Mouse (Mus musculus) midbrain, embryonic 11.5 days (tissue): ENCODE data around the gene Mrps11. TPM values are rescaled to one million over a fixed set of nuclear protein-coding genes. Genes with fewer than 3 reads are reported as not detected.
A peak's percentile ranks its signal among the peaks of the same experiment; 100 is the strongest.

Experiments used
- ATAC-seq: fragments of 200-750 bp; cut with Nextera tagmentation; 2 replicates; pipeline ENCODE4 v1.8.0; 2017; ENCODE audit warnings: moderate TSS enrichment, moderate library complexity; ENCODE audit not compliant: low FRiP score
- DNase-seq: peaks from one replicate; pipeline ENCODE4 v3.0.0; 2015; ENCODE audit warnings: low spot score; ENCODE audit errors: missing footprints
- H3K27ac ChIP-seq: fragments of 300-500 bp; sonication (generic); 2 replicates; pipeline ENCODE4 v1.5.1; 2014; ENCODE audit warnings: low read depth, low read length
- H3K27me3 ChIP-seq: fragments of 300-500 bp; sonication (generic); 2 replicates; pipeline ENCODE4 v1.6.1; 2014; ENCODE audit warnings: mild to moderate bottlenecking, low read length, moderate library complexity, mixed read lengths; ENCODE audit not compliant: control insufficient read depth, insufficient read depth
- H3K36me3 ChIP-seq: fragments of 300-500 bp; sonication (generic); 2 replicates; pipeline ENCODE4 v1.6.1; 2014; ENCODE audit warnings: mild to moderate bottlenecking, low read length, moderate library complexity, mixed read lengths; ENCODE audit not compliant: control insufficient read depth, insufficient read depth
- H3K4me1 ChIP-seq: fragments of 300-500 bp; sonication (generic); 2 replicates; pipeline ENCODE4 v1.6.1; 2014; ENCODE audit warnings: low read length; ENCODE audit not compliant: control insufficient read depth, insufficient read depth
- H3K4me2 ChIP-seq: fragments of 300-500 bp; sonication (generic); 2 replicates; pipeline ENCODE4 v1.6.1; 2014; ENCODE audit warnings: mild to moderate bottlenecking, moderate library complexity
- H3K4me3 ChIP-seq: fragments of 300-500 bp; sonication (generic); 2 replicates; pipeline ENCODE4 v1.5.1; 2014; ENCODE audit warnings: low read depth, low read length
- H3K9ac ChIP-seq: fragments of 300-500 bp; sonication (generic); 2 replicates; pipeline ENCODE4 v1.6.1; 2014; ENCODE audit warnings: low read length
- H3K9me3 ChIP-seq: fragments of 300-500 bp; sonication (generic); 2 replicates; pipeline ENCODE4 v1.6.1; 2016; ENCODE audit warnings: low read length; ENCODE audit not compliant: control insufficient read depth
- WGBS: fragments of 180-500 bp; shearing (Covaris S2); extraction: QIAGEN DNeasy Blood & Tissue Kit; methylation state at CpG from one replicate; pipeline ENCODE4 v1.1.7; 2014; 5-methylcytosine and 5-hydroxymethylcytosine counted together
- polyA plus RNA-seq: library from polyadenylated mRNA; unstranded; fragments of >200 nt; fragmentation: Nextera tagmentation; extraction: Ambion mirVana; gene quantifications from 2 replicates; pipeline ENCODE4 v1.2.1, GENCODE M21; 2014

Gene Mrps11
- polyA plus RNA-seq, 1 experiment from 2014 or later, result 87.7 TPM

DNA sequence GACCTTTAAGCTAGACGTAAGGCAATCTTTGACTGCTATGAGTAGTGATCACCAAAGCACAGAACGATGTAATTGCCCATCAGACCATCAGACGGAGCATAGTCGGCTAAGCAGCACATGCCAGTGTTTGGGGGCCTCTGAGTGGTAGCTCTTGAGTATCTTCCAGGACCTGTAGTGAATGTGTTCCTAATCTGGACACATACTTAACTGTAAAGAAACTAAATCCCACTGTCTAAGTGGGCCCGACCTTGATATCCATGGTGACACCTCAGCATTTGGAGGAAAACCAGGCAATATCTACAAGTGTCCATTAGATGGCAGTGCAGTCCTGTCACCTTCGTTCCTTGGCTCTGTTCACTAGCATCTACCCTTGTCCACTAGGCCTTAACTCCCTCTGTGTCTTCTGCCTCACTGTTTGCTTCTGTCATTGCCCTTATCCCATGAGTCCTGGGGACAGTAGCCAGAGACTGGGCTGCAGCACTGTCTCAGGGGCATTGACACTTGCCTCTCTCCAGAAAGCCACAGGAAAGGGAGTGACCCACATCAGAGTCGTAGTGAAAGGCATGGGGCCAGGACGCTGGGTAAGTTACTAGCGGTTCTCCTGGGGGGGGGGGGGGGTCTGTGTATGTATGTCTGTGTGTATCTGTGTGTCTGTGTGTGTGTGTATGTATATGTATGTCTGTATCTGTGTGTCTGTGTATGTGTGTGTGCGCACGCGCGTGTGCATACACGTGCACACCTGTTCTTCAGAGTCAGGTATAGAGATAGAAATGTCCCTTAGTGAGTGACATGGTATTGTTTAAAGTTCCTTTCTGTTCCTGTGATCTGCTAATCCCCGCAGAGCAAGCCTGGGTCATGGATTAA is 8.7 kb downstream of the Mrps11 start:
- ATAC-seq, result peak; percentile 70
- Histone ChIP-seq H3K9ac (no peak overlapping the region), H3K4me1 (no peaks in the 10 kb centered on the region), H3K36me3 (peaks cover 4% of the 10 kb centered on the region), H3K4me2 (no peak overlapping the region), H3K9me3 (no peaks in the 10 kb centered on the region), H3K27ac (no peak overlapping the region), H3K4me3 (no peak overlapping the region), H3K27me3 (no peaks in the 10 kb centered on the region)
- WGBS, result 83% methylated on average over 15 of the region's 15 CpGs
- peak; percentile 90 for DNase-seq

DNA sequence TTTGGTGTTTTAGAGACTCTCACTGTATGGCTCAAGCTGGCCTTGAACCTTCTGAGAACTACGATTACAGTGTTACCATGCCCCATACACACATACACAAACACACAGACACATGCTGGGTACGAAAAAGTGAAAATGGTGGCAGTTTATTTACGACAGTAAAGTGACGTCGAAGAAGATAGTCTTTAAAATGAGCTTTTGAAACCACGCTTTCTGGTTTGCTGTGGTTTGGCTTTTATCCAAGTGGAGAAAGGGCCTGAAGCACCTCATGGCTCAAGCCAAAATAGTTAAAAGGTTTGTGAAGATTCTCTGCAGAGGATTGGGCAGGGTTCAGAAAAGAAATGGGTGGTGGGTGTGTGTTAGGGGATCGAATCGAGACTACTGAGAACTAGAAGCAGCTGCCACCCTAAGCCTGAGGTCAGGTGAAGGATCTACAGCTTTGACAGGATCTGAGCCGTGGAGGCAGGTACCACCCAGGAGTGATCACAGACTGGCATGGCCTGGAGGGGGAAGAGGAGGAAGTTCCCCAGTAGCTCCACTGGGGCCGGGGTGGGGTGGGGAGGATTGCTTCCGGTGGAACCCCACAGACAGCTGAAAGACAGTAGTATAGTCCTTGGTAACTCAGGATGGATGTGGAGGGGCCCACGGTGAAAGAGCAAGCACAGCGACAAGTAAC is 11.1 kb downstream of the Mrps11 start:
- H3K9me3 ChIP-seq, result no peaks in the 10 kb centered on the region
- 91% methylated on average over 13 of the region's 13 CpGs for WGBS

DNA sequence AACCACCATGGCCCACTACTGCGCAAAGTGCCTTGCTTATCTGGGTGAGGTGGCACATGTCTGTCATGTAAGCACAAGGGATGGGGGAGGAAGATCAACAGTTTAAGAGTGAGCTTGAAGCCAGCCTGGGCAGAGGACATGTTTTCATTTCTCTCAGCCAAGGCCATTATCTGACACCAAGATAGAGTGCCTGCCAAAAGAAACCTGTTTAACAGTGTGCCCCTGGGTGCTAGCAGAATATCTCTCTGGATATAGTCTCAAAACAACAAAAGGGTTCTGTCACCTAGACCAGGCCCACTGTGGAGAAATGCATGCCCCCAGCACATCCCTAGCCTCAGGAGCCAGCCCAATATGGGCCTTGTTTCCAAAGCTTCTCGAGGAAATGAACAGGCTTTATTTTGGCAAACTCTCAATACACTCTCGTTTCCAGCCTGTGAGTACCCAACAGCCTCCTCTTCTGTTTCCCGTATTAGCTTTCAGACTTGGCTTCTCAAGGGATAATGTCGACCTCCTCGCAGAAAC is 11.7 kb downstream of the Mrps11 start:
- H3K27me3 ChIP-seq, result no peaks in the 10 kb centered on the region
- H3K9ac ChIP-seq, result no peak overlapping the region
- H3K9me3 ChIP-seq, result no peaks in the 10 kb centered on the region
- 87% methylated on average over 6 of the region's 6 CpGs for WGBS
- H3K4me1 ChIP-seq, result no peaks in the 10 kb centered on the region; the same call in 1 of the 2 replicates
- DNase-seq (peak; percentile 31), ATAC-seq (no peak)
- H3K27ac ChIP-seq, result no peak overlapping the region
- H3K36me3 ChIP-seq, result no peaks in the 10 kb centered on the region; the same call in 1 of the 2 replicates
- no peak overlapping the region for H3K4me3 ChIP-seq
- H3K4me2 ChIP-seq, result no peak overlapping the region

More for the DNA sequence above, 11.1 kb downstream of the Mrps11 start:
- ATAC-seq (no peak), DNase-seq (peak; percentile 45)
- H3K4me3 ChIP-seq, result no peak overlapping the region
- H3K36me3 ChIP-seq, result peaks cover 1% of the 10 kb centered on the region
- no peaks in the 10 kb centered on the region; the same call in 1 of the 2 replicates for H3K4me1 ChIP-seq
- no peak overlapping the region for H3K9ac ChIP-seq
- no peak overlapping the region for H3K4me2 ChIP-seq
- no peaks in the 10 kb centered on the region for H3K27me3 ChIP-seq
- no peak overlapping the region for H3K27ac ChIP-seq

DNA sequence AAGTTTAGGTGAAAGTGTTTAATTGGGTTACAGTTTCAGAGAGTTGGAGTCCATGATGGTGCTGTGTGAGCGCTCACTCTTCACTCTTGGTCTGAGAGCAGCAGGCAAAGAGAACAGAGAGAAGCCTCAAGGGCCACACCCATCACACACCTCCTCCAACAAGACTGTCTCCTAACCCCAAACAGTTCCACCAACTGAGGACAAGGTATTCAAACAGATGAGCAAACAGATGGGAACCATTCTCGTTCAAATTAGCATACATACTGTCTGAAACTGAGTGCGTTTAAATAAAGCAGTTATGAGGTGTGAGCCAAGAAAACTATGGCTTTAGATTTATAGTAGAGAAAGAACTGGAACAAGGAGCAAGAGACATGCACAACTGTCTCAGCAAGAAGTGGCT is 13.7 kb downstream of the Mrps11 start:
- Histone ChIP-seq H3K27ac (no peak overlapping the region), H3K9ac (no peak overlapping the region), H3K4me2 (no peak overlapping the region), H3K4me1 (no peaks in the 10 kb centered on the region; the same call in 1 of the 2 replicates), H3K36me3 (no peaks in the 10 kb centered on the region; the same call in 1 of the 2 replicates), H3K27me3 (no peaks in the 10 kb centered on the region), H3K9me3 (no peaks in the 10 kb centered on the region), H3K4me3 (no peak overlapping the region)
- ATAC-seq (no peak), DNase-seq (no peak)
- WGBS, result 91% methylated on average over 3 of the region's 3 CpGs

DNA sequence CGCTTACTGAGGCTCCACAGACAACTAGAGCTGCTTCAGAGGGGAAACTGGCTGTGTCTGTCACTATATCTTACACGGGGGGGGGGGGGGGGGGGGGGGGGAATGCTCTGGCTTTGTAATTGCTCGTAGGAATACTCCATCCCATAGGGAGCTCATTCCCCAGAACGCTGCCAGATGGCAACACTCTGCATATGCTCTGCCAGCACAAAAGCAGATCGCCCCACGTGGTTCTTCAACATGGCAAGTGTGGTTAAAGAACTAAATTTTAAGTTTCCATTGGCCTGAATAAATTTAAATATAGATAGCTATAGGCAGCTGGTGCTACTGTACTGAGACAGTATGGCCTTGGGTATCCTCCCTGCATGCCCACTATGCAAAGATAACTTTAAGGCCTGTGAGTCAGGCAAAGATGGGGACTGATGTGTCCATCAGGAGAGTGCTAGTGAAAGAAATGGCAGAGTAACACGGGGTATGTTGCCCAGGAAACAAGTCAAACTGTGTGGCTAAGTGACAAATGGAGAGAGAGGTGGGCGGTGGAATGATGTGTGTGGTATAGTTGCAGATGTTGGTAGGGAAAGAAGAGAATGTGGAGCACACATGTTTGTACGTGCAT is 15.0 kb downstream of the Mrps11 start:
- H3K9me3 ChIP-seq, result no peaks in the 10 kb centered on the region
- ATAC-seq (peak; percentile 33; the same call in 1 of the 2 replicates), DNase-seq (no peak)
- H3K4me3 ChIP-seq, result no peak overlapping the region
- H3K4me2 ChIP-seq, result no peak overlapping the region
- H3K4me1 ChIP-seq, result no peaks in the 10 kb centered on the region; the same call in 1 of the 2 replicates
- no peak overlapping the region for H3K27ac ChIP-seq
- H3K36me3 ChIP-seq, result no peaks in the 10 kb centered on the region; the same call in 1 of the 2 replicates
- H3K27me3 ChIP-seq, result no peaks in the 10 kb centered on the region
- WGBS, result 48% methylated on average over 8 of the region's 9 CpGs
- H3K9ac ChIP-seq, result no peak overlapping the region

DNA sequence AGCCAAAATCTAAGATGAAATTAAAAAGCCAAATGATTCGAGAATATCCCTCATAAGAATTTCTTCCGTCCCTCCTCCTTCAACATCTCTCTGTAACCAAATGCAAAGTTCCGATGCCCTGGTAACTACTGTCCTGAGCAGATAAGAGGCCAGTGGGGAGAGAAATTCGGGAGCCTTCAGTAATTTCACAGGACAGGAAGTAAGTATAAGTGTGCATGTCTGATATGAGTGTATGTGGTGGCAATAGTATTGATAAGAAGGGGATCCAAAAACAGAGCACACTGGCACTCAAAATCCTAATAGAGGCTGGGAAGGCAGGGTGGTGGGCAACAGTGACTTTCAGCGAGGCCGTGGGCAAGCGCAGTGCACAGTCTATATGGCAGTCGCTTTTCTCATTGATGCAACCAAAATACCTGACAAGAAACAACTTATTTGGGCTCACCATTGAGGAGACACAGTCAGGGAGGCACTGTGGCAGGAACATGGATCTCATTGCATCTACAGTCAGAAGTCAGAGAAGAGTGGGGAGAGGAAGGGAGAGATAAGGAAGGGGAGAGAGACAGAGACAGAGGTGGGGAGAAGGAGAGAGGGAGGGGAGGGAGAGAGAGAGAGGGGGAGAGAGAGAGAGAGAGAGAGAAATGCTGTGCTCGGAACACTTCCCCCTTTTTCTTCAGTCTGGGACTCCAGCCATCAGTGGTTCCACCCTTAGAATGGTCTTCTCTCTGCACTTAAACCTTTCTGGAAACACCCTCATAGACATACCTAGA is 17.0 kb downstream of the Mrps11 start:
- no peaks in the 10 kb centered on the region for H3K36me3 ChIP-seq

DNA sequence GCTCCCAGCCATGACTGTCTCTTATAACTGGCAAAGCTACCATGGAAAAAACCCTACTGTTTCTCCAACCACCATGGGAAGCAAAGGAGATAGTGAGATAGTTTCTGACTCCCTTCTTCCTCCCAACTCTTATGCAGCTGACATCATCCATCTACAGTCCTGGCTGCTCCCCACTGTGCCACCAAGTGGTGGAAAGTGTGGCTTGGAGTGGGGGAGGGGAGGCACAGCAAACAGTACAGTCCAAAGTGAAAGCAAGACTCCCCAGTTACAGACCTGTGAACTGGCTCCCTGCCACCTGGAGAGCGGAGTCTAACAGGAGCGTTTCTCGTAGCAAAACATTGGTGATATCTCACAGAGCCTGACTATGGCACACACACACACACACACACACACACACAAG is 20.9 kb downstream of the Mrps11 start:
- Histone ChIP-seq H3K9me3 (no peaks in the 10 kb centered on the region), H3K4me3 (no peak overlapping the region), H3K4me2 (no peak overlapping the region), H3K4me1 (no peaks in the 10 kb centered on the region), H3K27ac (no peak overlapping the region), H3K27me3 (no peaks in the 10 kb centered on the region), H3K36me3 (no peaks in the 10 kb centered on the region), H3K9ac (no peak overlapping the region)
- ATAC-seq (no peak), DNase-seq (no peak)
- WGBS, result 93% methylated on average over 3 of the region's 3 CpGs

More for the DNA sequence above, 17.0 kb downstream of the Mrps11 start:
- DNase-seq, result no peak
- Histone ChIP-seq H3K4me3 (no peak overlapping the region), H3K27me3 (no peaks in the 10 kb centered on the region), H3K27ac (no peak overlapping the region), H3K4me1 (no peaks in the 10 kb centered on the region; the same call in 1 of the 2 replicates), H3K4me2 (no peak overlapping the region), H3K9me3 (no peaks in the 10 kb centered on the region), H3K9ac (no peak overlapping the region)
- no peak for ATAC-seq
- WGBS, result 76% methylated on average over 9 of the region's 9 CpGs

DNA sequence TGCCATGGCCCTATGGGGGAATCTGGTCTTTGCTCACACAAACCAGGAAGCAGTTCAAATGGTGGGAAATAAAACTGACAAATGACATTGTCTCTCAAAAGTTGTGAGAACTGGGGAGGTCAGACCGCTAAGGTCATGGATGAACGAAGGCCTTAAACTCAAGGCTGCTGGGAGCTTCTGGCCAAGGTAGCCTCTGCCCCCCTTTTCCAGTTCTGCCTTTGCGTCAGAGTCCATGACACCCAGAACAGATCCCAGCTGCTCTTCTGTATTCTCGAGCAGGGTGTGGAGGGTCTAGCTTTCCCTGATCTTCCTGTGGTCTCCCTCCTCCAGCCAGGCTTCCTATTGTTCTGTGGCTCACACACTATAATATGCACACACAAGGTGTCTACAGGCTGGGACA is 24.3 kb downstream of the Mrps11 start:
- H3K9me3 ChIP-seq, result no peaks in the 10 kb centered on the region
- no peak overlapping the region for H3K9ac ChIP-seq
- WGBS, result 83% methylated on average over 4 of the region's 4 CpGs
- no peak overlapping the region for H3K27ac ChIP-seq
- H3K4me1 ChIP-seq, result no peaks in the 10 kb centered on the region
- DNase-seq, result no peak
- no peaks in the 10 kb centered on the region for H3K27me3 ChIP-seq
- no peak overlapping the region for H3K4me3 ChIP-seq
- no peaks in the 10 kb centered on the region for H3K36me3 ChIP-seq
- no peak for ATAC-seq
- no peak overlapping the region for H3K4me2 ChIP-seq
